Mouse (Mus musculus) liver, embryonic 12.5 days (tissue): ENCODE measurements around the gene Prok1. TPM values are rescaled to one million over a fixed set of nuclear protein-coding genes. Genes with fewer than 3 reads are reported as not detected.

Source experiments
- ATAC-seq: fragments of 200-750 bp; cut with Nextera tagmentation; 2 replicates; pipeline ENCODE4 v1.8.0; 2017; ENCODE audit warnings: moderate number of reproducible peaks, mild to moderate bottlenecking, moderate library complexity
- H3K27ac ChIP-seq: fragments of 300-500 bp; sonication (generic); 2 replicates; pipeline ENCODE4 v1.5.1; 2016; ENCODE audit warnings: mild to moderate bottlenecking
- H3K27me3 ChIP-seq: fragments of 300-500 bp; sonication (generic); replicated peaks from 2 replicates; pipeline ENCODE4 v1.6.1; 2016; ENCODE audit warnings: mild to moderate bottlenecking, moderate library complexity
- H3K36me3 ChIP-seq: fragments of 300-500 bp; sonication (generic); 2 replicates; pipeline ENCODE4 v1.6.1; 2016; ENCODE audit warnings: mild to moderate bottlenecking, moderate library complexity
- H3K4me1 ChIP-seq: fragments of 300-500 bp; sonication (generic); 2 replicates; pipeline ENCODE4 v1.6.1; 2016
- H3K4me2 ChIP-seq: fragments of 300-500 bp; sonication (generic); 2 replicates; pipeline ENCODE4 v1.6.1; 2016; ENCODE audit warnings: mild to moderate bottlenecking, moderate library complexity
- H3K4me3 ChIP-seq: fragments of 300-500 bp; sonication (generic); 2 replicates; pipeline ENCODE4 v1.5.1; 2016; ENCODE audit warnings: mild to moderate bottlenecking, moderate library complexity
- H3K9ac ChIP-seq: fragments of 300-500 bp; sonication (generic); 2 replicates; pipeline ENCODE4 v1.6.1; 2016; ENCODE audit warnings: mild to moderate bottlenecking, moderate library complexity
- H3K9me3 ChIP-seq: fragments of 300-500 bp; sonication (generic); replicated peaks from 2 replicates; pipeline ENCODE4 v1.6.1; 2016; ENCODE audit warnings: mild to moderate bottlenecking, moderate library complexity
- whole genome bisulfite sequencing: fragments of 180-500 bp; shearing (Covaris S2); methylation state at CpG from one replicate; pipeline ENCODE4 v1.1.7; 2016; ENCODE audit not compliant: insufficient replicate concordance; 5-methylcytosine and 5-hydroxymethylcytosine counted together
- polyA plus RNA-seq: library from polyadenylated mRNA; unstranded; fragments of >200 nt; fragmentation: Nextera tagmentation; extraction: Ambion mirVana; gene quantifications from 2 replicates; pipeline ENCODE4 v1.2.1, GENCODE M21; 2016

Prok1 gene
- polyA plus RNA-seq, 1 experiment from 2014 or later = not detected

GRCm38 (mm10) chr3:107207625-107208253, 31.8 kb downstream of the Prok1 start:
- Histone ChIP-seq H3K4me1 (no peaks in the 10 kb centered on the region), H3K4me3 (no peak overlapping the region), H3K9ac (no peak overlapping the region), H3K36me3 (no peaks in the 10 kb centered on the region), H3K27me3 (peaks cover 4% of the 10 kb centered on the region), H3K27ac (no peak overlapping the region), H3K9me3 (no peaks in the 10 kb centered on the region), H3K4me2 (no peak overlapping the region)
- no peak for ATAC-seq
- WGBS = 54% methylated on average over 7 of the region's 7 CpGs

- Histone ChIP-seq H3K9me3 (no peaks in the 10 kb centered on the region), H3K4me1 (no peaks in the 10 kb centered on the region), H3K4me2 (no peak overlapping the region), H3K36me3 (no peaks in the 10 kb centered on the region), H3K4me3 (no peak overlapping the region), H3K27me3 (peaks cover 4% of the 10 kb centered on the region), H3K27ac (no peak overlapping the region), H3K9ac (no peak overlapping the region)
- ATAC-seq = no peak
- WGBS = 46% methylated on average over 4 of the region's 4 CpGs
Measured at GRCm38 (mm10) chr3:107206490-107207150, 32.9 kb downstream of the Prok1 start.

GRCm38 (mm10) chr3:107205994-107206393, 33.5 kb downstream of the Prok1 start:
- no peak for ATAC-seq
- H3K4me2 ChIP-seq = no peak overlapping the region

GRCm38 (mm10) chr3:107205170-107205569, 34.3 kb downstream of the Prok1 start:
- H3K4me3 ChIP-seq = no peak overlapping the region
- no peak overlapping the region for H3K27ac ChIP-seq
- H3K4me2 ChIP-seq = no peak overlapping the region
- ATAC-seq = no peak
- no peaks in the 10 kb centered on the region for H3K4me1 ChIP-seq
- H3K9ac ChIP-seq = no peak overlapping the region
- no peaks in the 10 kb centered on the region for H3K36me3 ChIP-seq
- no peaks in the 10 kb centered on the region for H3K9me3 ChIP-seq
- peaks cover 4% of the 10 kb centered on the region for H3K27me3 ChIP-seq

More at GRCm38 (mm10) chr3:107205994-107206393, 33.5 kb downstream of the Prok1 start:
- Histone ChIP-seq H3K4me1 (no peaks in the 10 kb centered on the region), H3K27ac (no peak overlapping the region), H3K36me3 (no peaks in the 10 kb centered on the region), H3K9ac (no peak overlapping the region), H3K27me3 (peaks cover 4% of the 10 kb centered on the region), H3K9me3 (no peaks in the 10 kb centered on the region), H3K4me3 (no peak overlapping the region)
- 6% methylated on average over 4 of the region's 4 CpGs for WGBS

GRCm38 (mm10) chr3:107204413-107204812, 35.1 kb downstream of the Prok1 start:
- ATAC-seq = no peak
- no peak overlapping the region for H3K4me2 ChIP-seq
- H3K9me3 ChIP-seq = no peaks in the 10 kb centered on the region
- H3K9ac ChIP-seq = no peak overlapping the region
- no peak overlapping the region for H3K27ac ChIP-seq
- 61% methylated on average over 3 of the region's 3 CpGs for WGBS
- peaks cover 4% of the 10 kb centered on the region for H3K27me3 ChIP-seq
- H3K36me3 ChIP-seq = no peaks in the 10 kb centered on the region
- no peak overlapping the region for H3K4me3 ChIP-seq
- no peaks in the 10 kb centered on the region for H3K4me1 ChIP-seq

GRCm38 (mm10) chr3:107201310-107202180, 38.0 kb downstream of the Prok1 start:
- H3K36me3 ChIP-seq = no peaks in the 10 kb centered on the region
- 42% methylated on average over 9 of the region's 9 CpGs for WGBS
- H3K27me3 ChIP-seq = peaks cover 4% of the 10 kb centered on the region
- no peak overlapping the region for H3K4me2 ChIP-seq
- no peak overlapping the region for H3K27ac ChIP-seq
- no peak overlapping the region for H3K9ac ChIP-seq
- no peak overlapping the region for H3K4me3 ChIP-seq
- H3K4me1 ChIP-seq = no peaks in the 10 kb centered on the region
- ATAC-seq = no peak
- H3K9me3 ChIP-seq = no peaks in the 10 kb centered on the region

- Histone ChIP-seq H3K9ac (no peak overlapping the region), H3K4me1 (no peaks in the 10 kb centered on the region), H3K4me3 (no peak overlapping the region), H3K9me3 (no peaks in the 10 kb centered on the region), H3K27me3 (no peaks in the 10 kb centered on the region), H3K36me3 (no peaks in the 10 kb centered on the region), H3K4me2 (no peak overlapping the region), H3K27ac (no peak overlapping the region)
- no peak for ATAC-seq
- WGBS = 36% methylated on average over 6 of the region's 6 CpGs
Measured at GRCm38 (mm10) chr3:107188226-107188899, 51.1 kb downstream of the Prok1 start.

GRCm38 (mm10) chr3:107187022-107187421, 52.5 kb downstream of the Prok1 start:
- H3K9ac ChIP-seq = no peak overlapping the region
- WGBS = 70% methylated on average over 4 of the region's 4 CpGs
- no peak overlapping the region for H3K27ac ChIP-seq
- no peaks in the 10 kb centered on the region for H3K27me3 ChIP-seq
- no peaks in the 10 kb centered on the region for H3K4me1 ChIP-seq
- no peak overlapping the region for H3K4me3 ChIP-seq
- H3K36me3 ChIP-seq = no peaks in the 10 kb centered on the region
- no peak overlapping the region for H3K4me2 ChIP-seq
- ATAC-seq = no peak
- H3K9me3 ChIP-seq = no peaks in the 10 kb centered on the region

- ATAC-seq = no peak
- 66% methylated on average over 3 of the region's 3 CpGs for WGBS
- H3K27me3 ChIP-seq = no peaks in the 10 kb centered on the region
Measured at GRCm38 (mm10) chr3:107185597-107185996, 53.9 kb downstream of the Prok1 start.

GRCm38 (mm10) chr3:107183178-107183577, 56.3 kb downstream of the Prok1 start:
- no peaks in the 10 kb centered on the region for H3K27me3 ChIP-seq
- no peak overlapping the region for H3K9ac ChIP-seq
- no peak overlapping the region for H3K4me3 ChIP-seq
- H3K27ac ChIP-seq = no peak overlapping the region
- no peaks in the 10 kb centered on the region for H3K4me1 ChIP-seq
- H3K4me2 ChIP-seq = no peak overlapping the region
- no peaks in the 10 kb centered on the region for H3K9me3 ChIP-seq
- WGBS = 60% methylated on average over 3 of the region's 3 CpGs
- no peaks in the 10 kb centered on the region for H3K36me3 ChIP-seq
- no peak for ATAC-seq

More at GRCm38 (mm10) chr3:107185597-107185996, 53.9 kb downstream of the Prok1 start:
- H3K4me1 ChIP-seq = no peaks in the 10 kb centered on the region
- no peak overlapping the region for H3K9ac ChIP-seq
- H3K27ac ChIP-seq = no peak overlapping the region
- H3K4me3 ChIP-seq = no peak overlapping the region
- H3K36me3 ChIP-seq = no peaks in the 10 kb centered on the region
- H3K4me2 ChIP-seq = no peak overlapping the region
- no peaks in the 10 kb centered on the region for H3K9me3 ChIP-seq
